Mouse (Mus musculus) lung, postnatal 0 days (tissue): ENCODE data around the gene Plekhs1.

Experiments
- CTCF ChIP-seq: IDR thresholded peaks from 2 replicates; pipeline ENCODE4 v1.5.1; 2016; ENCODE audit warnings: antibody characterized with exemption, mild to moderate bottlenecking
- EP300 ChIP-seq: IDR thresholded peaks from 2 replicates; pipeline ENCODE4 v1.6.1; 2016; ENCODE audit warnings: antibody characterized with exemption, mild to moderate bottlenecking, control low read depth

DNA sequence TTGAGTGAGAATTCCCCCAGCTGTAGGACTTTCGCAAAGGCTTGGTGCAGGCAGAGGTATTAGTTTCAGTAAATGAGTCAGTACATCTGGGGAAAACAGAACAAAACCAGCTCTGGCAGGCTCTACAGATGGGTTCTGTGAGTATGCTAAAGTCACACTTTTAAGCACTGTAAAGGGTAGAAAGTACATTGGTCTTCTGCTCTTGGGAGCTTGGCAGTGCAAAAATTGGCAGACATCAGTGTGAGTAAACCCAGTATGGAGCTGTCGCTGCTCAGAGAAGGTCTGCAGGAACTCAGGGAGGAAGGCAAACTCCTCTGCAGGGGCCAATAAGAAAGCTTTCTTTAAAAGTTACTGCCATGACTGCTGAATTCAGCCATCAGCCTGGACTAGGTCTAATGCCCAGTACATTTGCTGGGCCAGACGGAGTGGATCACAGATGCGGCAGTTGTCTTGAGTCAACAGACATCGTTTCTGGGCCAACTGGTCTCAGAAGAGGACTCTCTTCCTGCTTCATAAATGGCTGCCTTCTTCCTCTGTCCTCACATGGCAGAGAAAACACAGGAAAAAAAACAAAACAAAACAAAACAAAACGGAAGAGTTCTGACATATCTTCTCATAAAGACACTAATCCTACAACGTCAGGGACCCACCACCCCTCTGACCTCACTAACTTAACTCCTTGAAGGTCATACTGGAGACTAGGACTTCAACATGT is 22.9 kb upstream of the Plekhs1 start:
- no peak for TF ChIP-seq CTCF
- no peak for TF ChIP-seq EP300
